Mouse (Mus musculus) stomach, postnatal 0 days (tissue): ENCODE results near the gene Gm13285. TPM values are rescaled to one million over a fixed set of nuclear protein-coding genes. Genes with fewer than 3 reads are reported as not detected.
"Not testable (repeated sequence)": the region's sequence is repeated elsewhere in the genome, so short reads cannot be mapped to it uniquely, and the experiment has no call there.

ENCODE experiments used
- ATAC-seq: fragments of 200-750 bp; cut with Nextera tagmentation; 2 replicates; pipeline ENCODE4 v1.8.0; 2017; ENCODE audit not compliant: low FRiP score, low TSS enrichment
- DNase-seq: peaks from one replicate; pipeline ENCODE4 v3.0.0-alpha.2; 2016; ENCODE audit warnings: low spot score
- H3K27ac ChIP-seq: fragments of 300-500 bp; sonication (generic); replicated peaks from 2 replicates; pipeline ENCODE4 v1.5.1; 2014; ENCODE audit warnings: mild to moderate bottlenecking, control low read depth
- H3K27me3 ChIP-seq: fragments of 300-500 bp; sonication (generic); 2 replicates; pipeline ENCODE4 v1.6.1; 2014; ENCODE audit warnings: low read length; ENCODE audit not compliant: control insufficient read depth, insufficient read depth
- H3K36me3 ChIP-seq: fragments of 300-500 bp; sonication (generic); 2 replicates; pipeline ENCODE4 v1.6.1; 2014; ENCODE audit warnings: low read length, mixed read lengths; ENCODE audit not compliant: control insufficient read depth, insufficient read depth
- H3K4me1 ChIP-seq: fragments of 300-500 bp; sonication (generic); replicated peaks from 2 replicates; pipeline ENCODE4 v1.6.1; 2014; ENCODE audit warnings: antibody characterized with exemption; ENCODE audit not compliant: control insufficient read depth, insufficient read depth
- H3K4me2 ChIP-seq: fragments of 300-500 bp; sonication (generic); replicated peaks from 2 replicates; pipeline ENCODE4 v1.6.1; 2014; ENCODE audit warnings: low read depth, mild to moderate bottlenecking, control low read depth, moderate library complexity
- H3K4me3 ChIP-seq: fragments of 300-500 bp; sonication (generic); 2 replicates; pipeline ENCODE4 v1.5.1; 2014; ENCODE audit warnings: low read depth, low read length, control low read depth
- H3K9ac ChIP-seq: fragments of 300-500 bp; sonication (generic); 2 replicates; pipeline ENCODE4 v1.6.1; 2014; ENCODE audit warnings: mild to moderate bottlenecking, low read length, control low read depth, mixed read lengths
- H3K9me3 ChIP-seq: fragments of 300-500 bp; sonication (generic); 2 replicates; pipeline ENCODE4 v1.6.1; 2016; ENCODE audit warnings: low read length; ENCODE audit not compliant: control insufficient read depth
- CTCF ChIP-seq: IDR thresholded peaks from 2 replicates; pipeline ENCODE4 v1.5.1; 2016; ENCODE audit warnings: antibody characterized with exemption, low read depth, mild to moderate bottlenecking, moderate library complexity
- WGBS: fragments of 180-500 bp; shearing (Covaris S2); extraction: QIAGEN DNeasy Blood & Tissue Kit; methylation state at CpG from one replicate; pipeline ENCODE4 v1.1.7; 2014; 5-methylcytosine and 5-hydroxymethylcytosine counted together
- polyA plus RNA-seq: library from polyadenylated mRNA; unstranded; fragments of >200 nt; fragmentation: Nextera tagmentation; extraction: Ambion mirVana; gene quantifications from 2 replicates; pipeline ENCODE4 v1.2.1, GENCODE M21; 2015

Gm13285 gene
- polyA plus RNA-seq, 1 experiment from 2014 or later, result 0.92 TPM

DNA sequence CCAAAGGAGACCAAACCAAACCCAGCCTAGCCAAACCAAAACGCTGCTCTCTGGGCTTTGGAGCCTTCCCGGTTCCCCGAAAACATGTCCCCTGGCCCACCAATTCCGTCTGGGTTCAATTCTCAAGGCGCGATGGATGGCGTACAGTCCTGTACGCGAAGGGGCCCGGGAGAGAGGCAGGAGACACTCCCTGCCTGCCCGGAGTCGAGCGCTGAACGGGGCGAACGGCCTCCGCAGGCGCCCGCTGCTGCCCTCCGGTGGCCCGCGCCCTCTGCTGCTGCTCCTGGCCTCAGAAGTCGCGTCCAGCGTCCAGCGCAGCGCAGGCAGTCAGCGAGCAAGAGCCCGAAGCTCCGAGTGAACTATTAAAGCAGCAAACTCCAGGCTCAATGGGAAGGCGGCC lies 17.1 kb upstream of the Gm13285 start:
- not testable (repeated sequence) for H3K4me3 ChIP-seq, H3K4me1 ChIP-seq, H3K9ac ChIP-seq, H3K36me3 ChIP-seq, H3K27ac ChIP-seq, DNase-seq, ATAC-seq, H3K9me3 ChIP-seq, H3K27me3 ChIP-seq
- TF ChIP-seq CTCF, result peak; percentile 36
- no CpG with 5 or more reads among the region's 31 CpGs for WGBS
- 0 out of 2 replicates have a peak overlapping the region, but pooled peaks have one; percentile 29 for H3K4me2 ChIP-seq

GRCm38 (mm10) chr4:88785409-88785808 lies 14.1 kb upstream of the Gm13285 start, which contains the start of gene Gm13276:
TSS of gene Gm13276 (plus strand) at chr4:88785709.
- ATAC-seq, H3K4me2 ChIP-seq, H3K9ac ChIP-seq, H3K27me3 ChIP-seq, H3K4me1 ChIP-seq, H3K27ac ChIP-seq, H3K9me3 ChIP-seq, H3K36me3 ChIP-seq, DNase-seq, H3K4me3 ChIP-seq: not testable (repeated sequence)
- no CpG with 5 or more reads among the region's 27 CpGs for WGBS

DNA sequence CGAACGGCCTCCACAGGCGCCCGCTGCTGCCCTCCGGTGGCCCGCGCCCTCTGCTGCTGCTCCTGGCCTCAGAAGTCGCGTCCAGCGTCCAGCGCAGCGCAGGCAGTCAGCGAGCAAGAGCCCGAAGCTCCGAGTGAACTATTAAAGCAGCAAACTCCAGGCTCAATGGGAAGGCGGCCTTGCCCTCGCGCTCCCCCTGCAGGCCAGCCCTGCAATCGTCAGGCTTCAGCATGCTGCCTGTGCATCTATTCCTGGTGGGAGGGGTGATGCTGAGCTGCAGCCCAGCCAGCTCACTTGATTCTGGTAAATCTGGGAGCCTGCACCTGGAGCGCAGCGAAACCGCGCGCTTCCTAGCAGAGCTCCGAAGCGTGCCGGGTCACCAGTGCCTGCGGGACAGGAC lies 11.1 kb upstream of the Gm13285 start, which contains the start of gene Gm13277:
Gene Gm13277, plus strand, starts transcription at position 231 of the 400 bp plus-strand sequence.
- TF ChIP-seq CTCF, result peak; percentile 59
- WGBS, result 0% methylated on average over 1 of the region's 28 CpGs
- not testable (repeated sequence) for DNase-seq

DNA sequence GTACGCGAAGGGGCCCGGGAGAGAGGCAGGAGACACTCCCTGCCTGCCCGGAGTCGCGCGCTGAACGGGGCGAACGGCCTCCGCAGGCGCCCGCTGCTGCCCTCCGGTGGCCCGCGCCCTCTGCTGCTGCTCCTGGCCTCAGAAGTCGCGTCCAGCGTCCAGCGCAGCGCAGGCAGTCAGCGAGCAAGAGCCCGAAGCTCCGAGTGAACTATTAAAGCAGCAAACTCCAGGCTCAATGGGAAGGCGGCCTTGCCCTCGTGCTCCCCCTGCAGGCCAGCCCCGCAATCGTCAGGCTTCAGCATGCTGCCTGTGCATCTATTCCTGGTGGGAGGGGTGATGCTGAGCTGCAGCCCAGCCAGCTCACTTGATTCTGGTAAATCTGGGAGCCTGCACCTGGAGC lies 8.2 kb upstream of the Gm13285 start, which contains the start of gene Gm13278:
Gene Gm13278, plus strand, starts transcription at position 301 of the 400 bp plus-strand sequence.
- not testable (repeated sequence) for H3K36me3 ChIP-seq, H3K4me1 ChIP-seq, DNase-seq, ATAC-seq, H3K27ac ChIP-seq, H3K9ac ChIP-seq, H3K27me3 ChIP-seq, H3K9me3 ChIP-seq, H3K4me2 ChIP-seq, H3K4me3 ChIP-seq
- no CpG with 5 or more reads among the region's 28 CpGs for WGBS

More for the DNA sequence above, 11.1 kb upstream of the Gm13285 start, which contains the start of gene Gm13277:
- not testable (repeated sequence) for H3K36me3 ChIP-seq, H3K27ac ChIP-seq, H3K9ac ChIP-seq, H3K27me3 ChIP-seq, H3K9me3 ChIP-seq, H3K4me2 ChIP-seq, ATAC-seq, H3K4me3 ChIP-seq, H3K4me1 ChIP-seq

DNA sequence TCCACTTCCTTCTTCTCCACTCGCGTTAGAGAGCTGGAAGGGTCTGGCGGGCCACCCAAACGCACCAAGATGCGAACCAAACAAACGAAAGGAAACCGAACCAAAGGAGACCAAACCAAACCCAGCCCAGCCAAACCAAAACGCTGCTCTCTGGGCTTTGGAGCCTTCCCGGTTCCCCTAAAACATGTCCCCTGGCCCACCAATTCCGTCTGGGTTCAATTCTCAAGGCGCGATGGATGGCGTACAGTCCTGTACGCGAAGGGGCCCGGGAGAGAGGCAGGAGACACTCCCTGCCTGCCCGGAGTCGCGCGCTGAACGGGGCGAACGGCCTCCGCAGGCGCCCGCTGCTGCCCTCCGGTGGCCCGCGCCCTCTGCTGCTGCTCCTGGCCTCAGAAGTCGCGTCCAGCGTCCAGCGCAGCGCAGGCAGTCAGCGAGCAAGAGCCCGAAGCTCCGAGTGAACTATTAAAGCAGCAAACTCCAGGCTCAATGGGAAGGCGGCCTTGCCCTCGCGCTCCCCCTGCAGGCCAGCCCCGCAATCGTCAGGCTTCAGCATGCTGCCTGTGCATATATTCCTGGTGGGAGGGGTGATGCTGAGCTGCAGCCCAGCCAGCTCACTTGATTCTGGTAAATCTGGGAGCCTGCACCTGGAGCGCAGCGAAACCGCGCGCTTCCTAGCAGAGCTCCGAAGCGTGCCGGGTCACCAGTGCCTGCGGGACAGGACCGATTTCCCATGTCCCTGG lies 5.4 kb upstream of the Gm13285 start, which contains the start of gene Gm13275:
Gene Gm13275, plus strand, starts transcription at position 552 of the 740 bp plus-strand sequence.
- DNase-seq, ATAC-seq, H3K4me1 ChIP-seq, H3K4me2 ChIP-seq, H3K9ac ChIP-seq, H3K27ac ChIP-seq, H3K27me3 ChIP-seq, H3K4me3 ChIP-seq, H3K9me3 ChIP-seq, H3K36me3 ChIP-seq: not testable (repeated sequence)
- WGBS, result 0% methylated on average over 7 of the region's 52 CpGs
- TF ChIP-seq CTCF, result peak; percentile 47

GRCm38 (mm10) chr4:88797097-88797496 lies 2.4 kb upstream of the Gm13285 start, which contains the start of gene Gm13279:
TSS of gene Gm13279 (plus strand) at chr4:88797397.
- not testable (repeated sequence) for H3K4me2 ChIP-seq, H3K27me3 ChIP-seq, H3K4me1 ChIP-seq, H3K9me3 ChIP-seq, H3K36me3 ChIP-seq, ATAC-seq, H3K27ac ChIP-seq, H3K4me3 ChIP-seq, DNase-seq, H3K9ac ChIP-seq
- WGBS, result no CpG with 5 or more reads among the region's 28 CpGs

- DNase-seq, H3K27me3 ChIP-seq, H3K9ac ChIP-seq, H3K4me2 ChIP-seq, H3K36me3 ChIP-seq, H3K27ac ChIP-seq, H3K9me3 ChIP-seq, ATAC-seq, H3K4me1 ChIP-seq, H3K4me3 ChIP-seq: not testable (repeated sequence)
- WGBS, result no CpG with 5 or more reads among the region's 29 CpGs
These were observed 3.5 kb downstream of the Gm13285 start, which contains the start of gene Gm13287 for GRCm38 (mm10) chr4:88802954-88803353. TSS of gene Gm13287 (plus strand) at chr4:88803254.

- H3K27me3 ChIP-seq, H3K27ac ChIP-seq, H3K36me3 ChIP-seq, ATAC-seq, H3K9ac ChIP-seq, H3K9me3 ChIP-seq, H3K4me1 ChIP-seq, H3K4me2 ChIP-seq, H3K4me3 ChIP-seq, DNase-seq: not testable (repeated sequence)
- WGBS, result no CpG with 5 or more reads among the region's 8 CpGs
These were observed 5.8 kb downstream of the Gm13285 start, which contains the start of gene Gm13288 for GRCm38 (mm10) chr4:88805231-88805630. TSS of gene Gm13288 (plus strand) at chr4:88805531.
